Mouse (Mus musculus) embryonic facial prominence, embryonic 14.5 days (tissue): ENCODE measurements around the gene Trpm4. TPM values are rescaled to one million over a fixed set of nuclear protein-coding genes. Genes with fewer than 3 reads are reported as not detected.
"Not testable (repeated sequence)": the region's sequence is repeated elsewhere in the genome, so short reads cannot be mapped to it uniquely, and the experiment has no call there.

Source experiments
- ATAC-seq: fragments of 200-750 bp; cut with Nextera tagmentation; 2 replicates; pipeline ENCODE4 v1.8.0; 2017; ENCODE audit warnings: low read depth, moderate number of reproducible peaks, moderate TSS enrichment
- DNase-seq: peaks from one replicate; pipeline ENCODE4 v3.0.0-alpha.2; 2015; ENCODE audit warnings: low spot score
- H3K27ac ChIP-seq: fragments of 300-500 bp; sonication (generic); replicated peaks from 2 replicates; pipeline ENCODE4 v1.5.1; 2014; ENCODE audit warnings: low read depth, mild to moderate bottlenecking, low read length, moderate library complexity
- H3K27me3 ChIP-seq: fragments of 300-500 bp; sonication (generic); replicated peaks from 2 replicates; pipeline ENCODE4 v1.6.1; 2014; ENCODE audit warnings: low read length; ENCODE audit not compliant: control insufficient read depth, insufficient read depth
- H3K36me3 ChIP-seq: fragments of 300-500 bp; sonication (generic); 2 replicates; pipeline ENCODE4 v1.6.1; 2014; ENCODE audit warnings: low read length, mixed read lengths; ENCODE audit not compliant: control insufficient read depth, insufficient read depth
- H3K4me1 ChIP-seq: fragments of 300-500 bp; sonication (generic); 2 replicates; pipeline ENCODE4 v1.6.1; 2014; ENCODE audit warnings: antibody characterized with exemption, low read length; ENCODE audit not compliant: control insufficient read depth, insufficient read depth
- H3K4me2 ChIP-seq: fragments of 300-500 bp; sonication (generic); 2 replicates; pipeline ENCODE4 v1.6.1; 2014; ENCODE audit warnings: low read depth, mild to moderate bottlenecking, low read length, moderate library complexity, mixed read lengths
- H3K4me3 ChIP-seq: fragments of 300-500 bp; sonication (generic); 2 replicates; pipeline ENCODE4 v1.5.1; 2014; ENCODE audit warnings: low read depth, mild to moderate bottlenecking, low read length
- H3K9ac ChIP-seq: fragments of 300-500 bp; sonication (generic); 2 replicates; pipeline ENCODE4 v1.6.1; 2014; ENCODE audit warnings: low read depth, mild to moderate bottlenecking, low read length, moderate library complexity, mixed read lengths
- H3K9me3 ChIP-seq: fragments of 300-500 bp; sonication (generic); 2 replicates; pipeline ENCODE4 v1.6.1; 2016; ENCODE audit warnings: low read length; ENCODE audit not compliant: control insufficient read depth
- WGBS: fragments of 180-500 bp; shearing (Covaris S2); extraction: QIAGEN DNeasy Blood & Tissue Kit; methylation state at CpG from one replicate; pipeline ENCODE4 v1.1.7; 2014; 5-methylcytosine and 5-hydroxymethylcytosine counted together
- polyA plus RNA-seq: library from polyadenylated mRNA; unstranded; fragments of >200 nt; fragmentation: Nextera tagmentation; extraction: Ambion mirVana; gene quantifications from 2 replicates; pipeline ENCODE4 v1.2.1, GENCODE M21; 2014

The Trpm4 gene
- polyA plus RNA-seq, 1 experiment from 2014 or later: 16.6 TPM

- 37% methylated on average over 7 of the region's 7 CpGs for WGBS
- no peak overlapping the region for H3K9ac ChIP-seq
- H3K27me3 ChIP-seq: no peaks in the 10 kb centered on the region
- no peaks in the 10 kb centered on the region for H3K9me3 ChIP-seq
- no peak overlapping the region for H3K4me2 ChIP-seq
- H3K27ac ChIP-seq: no peak overlapping the region
- H3K4me1 ChIP-seq: no peaks in the 10 kb centered on the region
- DNase-seq: peak; percentile 16
- H3K4me3 ChIP-seq: no peak overlapping the region
- no peaks in the 10 kb centered on the region for H3K36me3 ChIP-seq
- ATAC-seq: peak; percentile 60
Measured at GRCm38 (mm10) chr7:45263006-45263607, 70.5 kb downstream of the Trpm4 start.

- ATAC-seq (no peak), DNase-seq (no peak)
- no peak overlapping the region for H3K4me2 ChIP-seq
- 0 out of 2 replicates have a peak overlapping the region, but pooled peaks have one; percentile 5 for H3K9ac ChIP-seq
- no peaks in the 10 kb centered on the region for H3K4me1 ChIP-seq
- WGBS: 48% methylated on average over 7 of the region's 7 CpGs
- H3K27me3 ChIP-seq: no peaks in the 10 kb centered on the region
- no peak overlapping the region for H3K27ac ChIP-seq
- no peak overlapping the region for H3K4me3 ChIP-seq
- H3K9me3 ChIP-seq: no peaks in the 10 kb centered on the region
- H3K36me3 ChIP-seq: no peaks in the 10 kb centered on the region
Measured at GRCm38 (mm10) chr7:45262266-45262665, 71.3 kb downstream of the Trpm4 start.

GRCm38 (mm10) chr7:45259281-45259680 is 74.3 kb downstream of the Trpm4 start:
- Histone ChIP-seq H3K27ac (no peak overlapping the region), H3K9ac (no peak overlapping the region)
- WGBS: 78% methylated on average over 8 of the region's 8 CpGs

DNA sequence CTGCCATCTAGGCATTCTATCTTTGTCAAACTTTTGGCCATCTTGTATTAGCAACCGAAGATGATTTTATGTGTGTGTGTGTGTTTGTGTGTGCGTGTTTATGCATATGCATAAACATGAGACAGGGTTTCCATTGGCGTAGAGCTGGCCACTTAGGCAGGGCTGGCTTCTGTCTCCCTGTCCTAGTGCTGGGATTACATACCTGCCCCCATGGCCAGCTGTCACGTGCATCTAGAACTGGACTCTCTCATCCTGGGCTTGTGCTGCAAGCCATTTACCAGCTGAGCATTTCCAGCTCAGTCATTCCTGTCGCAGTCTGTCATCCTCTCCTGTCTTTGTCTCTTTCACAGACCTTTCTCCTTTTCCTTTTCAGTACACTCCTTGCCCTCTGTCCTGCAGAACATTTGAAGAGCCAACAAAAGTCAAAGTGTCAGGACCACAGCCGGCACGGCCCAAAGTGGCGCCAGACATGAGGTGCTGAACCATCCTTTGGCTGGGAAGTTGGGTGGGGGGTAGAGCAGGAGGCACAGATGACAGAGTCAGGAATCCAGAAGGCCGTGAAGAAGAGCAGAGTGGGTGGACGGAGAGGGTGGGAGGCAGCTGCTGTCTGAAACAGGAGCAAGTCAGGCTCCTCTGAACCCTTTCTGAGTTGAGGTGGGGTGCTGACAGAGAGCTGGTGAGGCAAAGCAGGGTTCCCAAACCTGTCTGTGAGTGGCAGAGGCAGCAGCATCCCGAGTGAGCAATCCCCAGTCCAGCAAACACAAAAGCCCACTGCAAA is 76.3 kb downstream of the Trpm4 start:
- H3K27ac ChIP-seq: no peak overlapping the region
- DNase-seq (no peak), ATAC-seq (no peak)
- no peak overlapping the region for H3K4me3 ChIP-seq
- no peaks in the 10 kb centered on the region for H3K9me3 ChIP-seq
- H3K4me2 ChIP-seq: no peak overlapping the region
- no peaks in the 10 kb centered on the region for H3K4me1 ChIP-seq
- H3K9ac ChIP-seq: no peak overlapping the region
- no peaks in the 10 kb centered on the region for H3K27me3 ChIP-seq
- H3K36me3 ChIP-seq: no peaks in the 10 kb centered on the region
- WGBS: 59% methylated on average over 11 of the region's 11 CpGs

More at GRCm38 (mm10) chr7:45259281-45259680, 74.3 kb downstream of the Trpm4 start:
- no peak for DNase-seq
- no peak for ATAC-seq
- Histone ChIP-seq H3K4me1 (no peaks in the 10 kb centered on the region), H3K4me3 (no peak overlapping the region), H3K36me3 (no peaks in the 10 kb centered on the region), H3K27me3 (no peaks in the 10 kb centered on the region), H3K4me2 (no peak overlapping the region), H3K9me3 (no peaks in the 10 kb centered on the region)

GRCm38 (mm10) chr7:45255822-45256221 is 77.8 kb downstream of the Trpm4 start:
- not testable (repeated sequence) for H3K4me3 ChIP-seq, H3K4me2 ChIP-seq, H3K9me3 ChIP-seq, H3K4me1 ChIP-seq, H3K36me3 ChIP-seq, ATAC-seq, H3K27ac ChIP-seq, H3K9ac ChIP-seq, DNase-seq, H3K27me3 ChIP-seq
- 89% methylated on average over 4 of the region's 7 CpGs for WGBS

DNA sequence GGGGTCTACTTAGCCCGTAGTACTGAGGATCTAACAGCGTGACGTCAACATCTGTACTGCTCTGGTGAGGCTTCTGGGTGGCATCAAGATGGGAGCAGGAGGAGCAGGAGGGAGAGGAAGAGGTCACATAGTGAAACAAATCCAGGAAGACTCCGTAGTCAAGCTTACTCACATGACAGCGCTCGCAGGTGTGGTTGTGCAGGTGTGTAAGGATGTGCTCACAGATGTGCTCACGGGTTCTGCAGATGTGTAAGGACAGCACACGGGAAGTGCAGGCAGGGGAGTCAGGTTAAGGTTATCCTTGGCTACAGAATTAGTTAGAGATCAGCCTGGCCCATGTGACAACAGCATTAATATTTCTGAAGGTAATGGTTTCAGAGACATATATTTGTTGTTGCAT is 79.8 kb downstream of the Trpm4 start:
- no peak overlapping the region for H3K9ac ChIP-seq
- DNase-seq (no peak), ATAC-seq (no peak)
- no peaks in the 10 kb centered on the region for H3K4me1 ChIP-seq
- H3K27me3 ChIP-seq: no peaks in the 10 kb centered on the region
- no peaks in the 10 kb centered on the region for H3K36me3 ChIP-seq
- H3K9me3 ChIP-seq: no peaks in the 10 kb centered on the region
- no peak overlapping the region for H3K4me3 ChIP-seq
- no peak overlapping the region for H3K27ac ChIP-seq
- no peak overlapping the region for H3K4me2 ChIP-seq
- 84% methylated on average over 8 of the region's 8 CpGs for WGBS

Other genes starting within 250 kb of the Trpm4 start
- gene Rcn3, start 241.6 kb downstream of the Trpm4 start, polyA plus RNA-seq: 587 and 592 TPM in 2 replicates
- gene Fcgrt, start 229.9 kb downstream of the Trpm4 start, polyA plus RNA-seq: 120 and 129 TPM in 2 replicates
- 1,575 and 1,608 TPM in 2 replicates for gene Rps11, start 209.3 kb downstream of the Trpm4 start, polyA plus RNA-seq
- 1,594 and 1,619 TPM in 2 replicates for gene Rpl13a, start 205.0 kb downstream of the Trpm4 start, polyA plus RNA-seq
- 0.47 and 0.61 TPM in 2 replicates for gene Gm45713, start 197.5 kb downstream of the Trpm4 start, polyA plus RNA-seq
- 2.3 TPM in 2 replicates for gene Flt3l, start 197.3 kb downstream of the Trpm4 start, polyA plus RNA-seq
- gene Pih1d1, start 179.5 kb downstream of the Trpm4 start, polyA plus RNA-seq: 80.3 and 88.8 TPM in 2 replicates
- gene Aldh16a1, start 179.2 kb downstream of the Trpm4 start, polyA plus RNA-seq: 36.8 and 39.4 TPM in 2 replicates
- gene Slc17a7, start 169.8 kb downstream of the Trpm4 start, polyA plus RNA-seq: 0.87 and 1.3 TPM in 2 replicates
- gene Gfy, start 154.2 kb downstream of the Trpm4 start, polyA plus RNA-seq: 5.8 and 6.1 TPM in 2 replicates
- gene Pth2, start 152.8 kb downstream of the Trpm4 start, polyA plus RNA-seq: not detected in 2 replicates
- gene Ccdc155, start 128.9 kb downstream of the Trpm4 start, polyA plus RNA-seq: 1.5 TPM in 2 replicates
- gene Dkkl1, start 121.6 kb downstream of the Trpm4 start, polyA plus RNA-seq: 6.3 and 8.5 TPM in 2 replicates
- 112 and 142 TPM in 2 replicates for gene Tead2, start 118.0 kb downstream of the Trpm4 start, polyA plus RNA-seq
- gene Cd37, start 94.7 kb downstream of the Trpm4 start, polyA plus RNA-seq: 2.4 and 4.8 TPM in 2 replicates
- gene Slc6a16, start 92.7 kb downstream of the Trpm4 start, polyA plus RNA-seq: 0.11 and 0.38 TPM in 2 replicates
- gene Slc6a21, start 56.3 kb downstream of the Trpm4 start, polyA plus RNA-seq: not detected in 2 replicates
- gene Hrc, start 1.5 kb upstream of the Trpm4 start, polyA plus RNA-seq: 11.0 and 15.8 TPM in 2 replicates
- gene Ppfia3, start 33.2 kb upstream of the Trpm4 start, polyA plus RNA-seq: 4.8 and 6.9 TPM in 2 replicates
- 2.4 TPM in 2 replicates for gene Lin7b, start 36.8 kb upstream of the Trpm4 start, polyA plus RNA-seq
- 56.5 and 61.1 TPM in 2 replicates for gene Snrnp70, start 62.0 kb upstream of the Trpm4 start, polyA plus RNA-seq
- 0.24 TPM in 1 of 2 replicates, not detected in the other for gene Kcna7, start 71.9 kb upstream of the Trpm4 start, polyA plus RNA-seq
- 3.0 and 3.1 TPM in 2 replicates for gene Ntf5, start 79.9 kb upstream of the Trpm4 start, polyA plus RNA-seq
- 1.4 TPM in 1 of 2 replicates, not detected in the other for gene Lhb, start 87.0 kb upstream of the Trpm4 start, polyA plus RNA-seq
- 39.3 TPM in 2 replicates for gene Gys1, start 101.1 kb upstream of the Trpm4 start, polyA plus RNA-seq
- 123 and 127 TPM in 2 replicates for gene Ruvbl2, start 104.3 kb upstream of the Trpm4 start, polyA plus RNA-seq
- 4,260 and 4,697 TPM in 2 replicates for gene Ftl1, start 126.1 kb upstream of the Trpm4 start, polyA plus RNA-seq
- 120 and 132 TPM in 2 replicates for gene Bax, start 133.1 kb upstream of the Trpm4 start, polyA plus RNA-seq
- gene Tulp2, start 148.1 kb upstream of the Trpm4 start, polyA plus RNA-seq: 1.2 and 1.5 TPM in 2 replicates
- gene Gm45808, start 153.0 kb upstream of the Trpm4 start, polyA plus RNA-seq: not detected in 2 replicates
- 2.5 and 3.2 TPM in 2 replicates for gene Dhdh, start 155.0 kb upstream of the Trpm4 start, polyA plus RNA-seq
- 209 and 236 TPM in 2 replicates for gene Nucb1, start 176.6 kb upstream of the Trpm4 start, polyA plus RNA-seq
- 20.7 and 21.9 TPM in 2 replicates for gene Ppp1r15a, start 192.5 kb upstream of the Trpm4 start, polyA plus RNA-seq
- gene Plekha4, start 192.6 kb upstream of the Trpm4 start, polyA plus RNA-seq: 6.8 and 7.3 TPM in 2 replicates
- gene Hsd17b14, start 221.1 kb upstream of the Trpm4 start, polyA plus RNA-seq: 0.77 and 1.0 TPM in 2 replicates
- 50.1 and 51.0 TPM in 2 replicates for gene Bcat2, start 236.4 kb upstream of the Trpm4 start, polyA plus RNA-seq